Comparison of ENCODE assay signal across 8 mouse cellular contexts in genomic region chr14:31133023-31133665, GRCm38 (mm10). TPM values are rescaled to one million over a fixed set of nuclear protein-coding genes. Genes with fewer than 3 reads are reported as not detected.
A peak's percentile ranks its signal among the peaks of the same experiment; 100 is the strongest.
DNase-seq lines count a peak whose midpoint lies in the region; ATAC-seq and TF ChIP-seq lines count a peak whose summit lies in the region.

No protein-coding gene starts in this region.

- TF ChIP-seq POLR2A in myocyte (IDR thresholded peaks at IDR 0.05; ENCODE audit: insufficient read length, low read depth): no peak

- H3K9ac ChIP-seq in kidney, embryonic 15.5 days: 0 out of 2 replicates have a peak overlapping the region, but pooled peaks have one; percentile 78
- 0 out of 2 replicates have a peak overlapping the region, but pooled peaks have one; percentile 4 for H3K9ac ChIP-seq in forebrain, embryonic 15.5 days (replicated peaks)
- H3K9ac ChIP-seq in liver, embryonic 11.5 days (ENCODE audit: low read depth, low read length): peak overlapping the region; percentile 32

- H3K9me3 ChIP-seq in kidney, embryonic 15.5 days (replicated peaks): no peaks in the 10 kb centered on the region
- H3K9me3 ChIP-seq in forebrain, embryonic 15.5 days: no peaks in the 10 kb centered on the region
- no peaks in the 10 kb centered on the region for H3K9me3 ChIP-seq in liver, embryonic 11.5 days (ENCODE audit: control insufficient read depth, low read length)

- peak overlapping the region; percentile 83 for H3K4me2 ChIP-seq in kidney, embryonic 15.5 days
- peak overlapping the region; percentile 71 for H3K4me2 ChIP-seq in forebrain, embryonic 15.5 days (replicated peaks)
- H3K4me2 ChIP-seq in liver, embryonic 11.5 days: peak overlapping the region; percentile 85
- peak overlapping the region; percentile 76 for H3K4me2 ChIP-seq in myocyte (ENCODE audit: low read depth)

- DNase-seq in kidney, postnatal 14 days: no peak
- DNase-seq in liver, embryonic 11.5 days (ENCODE audit: low spot score): peak; percentile 28
- DNase-seq in frontal cortex, postnatal 25 days (ENCODE audit: low spot score in 2 of 2): no peak
- DNase-seq in cerebellum, adult 18-20 months: no peak
- no peak for DNase-seq in left cerebral cortex, adult 2 months (ENCODE audit: extremely low spot score in 1 of 2, low spot score in 2 of 2)

- peaks cover 54% of the 10 kb centered on the region for H3K4me1 ChIP-seq in kidney, embryonic 15.5 days
- H3K4me1 ChIP-seq in forebrain, embryonic 15.5 days: peaks cover 60% of the 10 kb centered on the region
- peaks cover 29% of the 10 kb centered on the region for H3K4me1 ChIP-seq in liver, embryonic 11.5 days (replicated peaks; ENCODE audit: control insufficient read depth, insufficient read depth, low read length)

- H3K36me3 ChIP-seq in kidney, embryonic 15.5 days: peaks cover 41% of the 10 kb centered on the region
- H3K36me3 ChIP-seq in forebrain, embryonic 15.5 days: peaks cover 19% of the 10 kb centered on the region; the same call in 1 of the 2 replicates
- peaks cover 41% of the 10 kb centered on the region for H3K36me3 ChIP-seq in liver, embryonic 11.5 days (ENCODE audit: control insufficient read depth, insufficient read depth, low read length)
- H3K36me3 ChIP-seq in myocyte (ENCODE audit: control insufficient read depth, insufficient read depth): peaks cover 3% of the 10 kb centered on the region

- intact Hi-C loops in left cerebral cortex, adult 2 months (cut with DNase I): loop anchor here (5.0 kb wide), 1 partner anchor 64 kb away; no protein-coding TSS in a partner anchor

- WGBS in kidney, embryonic 15.5 days: 33% methylated on average over 11 of the region's 11 CpGs
- 65% methylated on average over 11 of the region's 11 CpGs for WGBS in forebrain, embryonic 15.5 days
- WGBS in liver, embryonic 11.5 days: 64% methylated on average over 11 of the region's 11 CpGs

- H3K27me3 ChIP-seq in kidney, embryonic 15.5 days: no peaks in the 10 kb centered on the region
- H3K27me3 ChIP-seq in forebrain, embryonic 15.5 days: no peaks in the 10 kb centered on the region
- H3K27me3 ChIP-seq in liver, embryonic 11.5 days (replicated peaks; ENCODE audit: control insufficient read depth, insufficient read depth, low read length): no peaks in the 10 kb centered on the region
- H3K27me3 ChIP-seq in myocyte (ENCODE audit: control insufficient read depth, insufficient read depth, insufficient read length): no peaks in the 10 kb centered on the region

- H3K4me3 ChIP-seq in kidney, embryonic 15.5 days (replicated peaks): peak overlapping the region; percentile 82; the same call in 1 of the 2 replicates
- H3K4me3 ChIP-seq in forebrain, embryonic 15.5 days: 0 out of 2 replicates have a peak overlapping the region, but pooled peaks have one; percentile 2
- H3K4me3 ChIP-seq in liver, embryonic 11.5 days (ENCODE audit: low read depth, low read length): peak overlapping the region; percentile 83; the same call in 1 of the 2 replicates
- H3K4me3 ChIP-seq in myocyte: no peak overlapping the region
- no peak overlapping the region for H3K4me3 ChIP-seq in left cerebral cortex, adult 2 months

- ATAC-seq in kidney, embryonic 15.5 days (replicated peaks; ENCODE audit: low FRiP score): no peak
- ATAC-seq in forebrain, embryonic 15.5 days (replicated peaks): no peak
- no peak for ATAC-seq in liver, embryonic 11.5 days (replicated peaks; ENCODE audit: low FRiP score)

- peak overlapping the region; percentile 9; the same call in 1 of the 2 replicates for H3K27ac ChIP-seq in kidney, embryonic 15.5 days
- H3K27ac ChIP-seq in forebrain, embryonic 15.5 days (replicated peaks): peak overlapping the region; percentile 71
- peak overlapping the region; percentile 28; the same call in 1 of the 2 replicates for H3K27ac ChIP-seq in liver, embryonic 11.5 days (ENCODE audit: low read depth, low read length)
- no peak overlapping the region for H3K27ac ChIP-seq in left cerebral cortex, adult 2 months

- H3K79me2 ChIP-seq in myocyte (ENCODE audit: control insufficient read depth, insufficient read depth): peaks cover 6% of the 10 kb centered on the region

- H3ac ChIP-seq in myocyte (ENCODE audit: control insufficient read depth, insufficient read length): no peak overlapping the region

- no peak for TF ChIP-seq CTCF in left cerebral cortex, adult 2 months (IDR thresholded peaks at IDR 0.05)

TF ChIP-seq in myocyte, 11 proteins besides CTCF, POLR2A, EP300 and RAD21:
- TF ChIP-seq E2F4 (IDR thresholded peaks at IDR 0.05; ENCODE audit: insufficient read depth) (no peak), MYOD1 (IDR thresholded peaks at IDR 0.05; ENCODE audit: control insufficient read depth in 1 of 3, insufficient read length in 2 of 3, low read depth in 2 of 3) (no peak), SRF (IDR thresholded peaks at IDR 0.05; ENCODE audit: control insufficient read depth, insufficient read length, low read depth) (no peak), MAX (IDR thresholded peaks at IDR 0.05; ENCODE audit: low read depth) (no peak), USF1 (IDR thresholded peaks at IDR 0.05; ENCODE audit: low read depth) (no peak), REST (IDR thresholded peaks at IDR 0.05; ENCODE audit: insufficient read depth, insufficient read length) (no peak), TCF12 (IDR thresholded peaks at IDR 0.05; ENCODE audit: insufficient read depth, poor library complexity, severe bottlenecking) (no peak), MYOG (IDR thresholded peaks at IDR 0.05; ENCODE audit: control insufficient read depth in 1 of 3, insufficient read depth in 1 of 3, insufficient read length in 2 of 3, low read depth in 2 of 3) (no peak), CEBPB (IDR thresholded peaks at IDR 0.05; ENCODE audit: insufficient read depth, poor library complexity, severe bottlenecking) (no peak), TCF3 (IDR thresholded peaks at IDR 0.05; ENCODE audit: insufficient read length, low read depth) (no peak), POLR2AphosphoS2 (IDR thresholded peaks at IDR 0.05; ENCODE audit: insufficient read length, low read depth) (no peak)

RNA-seq across cellular contexts. Expression of gene Nt5dc2, which starts 2.3 kb away (rescaled TPM):
- 373 and 384 TPM in 2 replicates for polyA plus RNA-seq in kidney, embryonic 15.5 days (2015; fragmentation: Nextera tagmentation; extraction: Ambion mirVana)
- 223 and 240 TPM in 2 replicates for polyA plus RNA-seq in forebrain, embryonic 15.5 days (2015; fragmentation: Nextera tagmentation; extraction: Ambion mirVana)
- polyA plus RNA-seq in liver, embryonic 11.5 days (2014; fragmentation: Nextera tagmentation; extraction: Ambion mirVana): 401 and 406 TPM in 2 replicates
- 243 TPM for polyA plus RNA-seq in myocyte (2012; fragmentation: generic; extraction: Trizol)
- total RNA-seq in left cerebral cortex, adult 2 months (2021): 1 to 10 TPM; 2.5 to 2.8 TPM

RNA-seq across cellular contexts. Expression of gene Smim4, which starts 4.4 kb away (rescaled TPM):
- 98.1 and 112 TPM in 2 replicates for polyA plus RNA-seq in kidney, embryonic 15.5 days (2015; fragmentation: Nextera tagmentation; extraction: Ambion mirVana)
- 66.1 and 74.5 TPM in 2 replicates for polyA plus RNA-seq in forebrain, embryonic 15.5 days (2015; fragmentation: Nextera tagmentation; extraction: Ambion mirVana)
- 90.3 and 107 TPM in 2 replicates for polyA plus RNA-seq in liver, embryonic 11.5 days (2014; fragmentation: Nextera tagmentation; extraction: Ambion mirVana)
- 91.4 TPM for polyA plus RNA-seq in myocyte (2012; fragmentation: generic; extraction: Trizol)
- 10 to 100 TPM; 21.9 to 23.5 TPM for total RNA-seq in left cerebral cortex, adult 2 months (2021)

RNA-seq across cellular contexts. Expression of gene Stab1, which starts 35.3 kb away (rescaled TPM):
- polyA plus RNA-seq in kidney, embryonic 15.5 days (2015; fragmentation: Nextera tagmentation; extraction: Ambion mirVana): 32.6 and 40.6 TPM in 2 replicates
- polyA plus RNA-seq in forebrain, embryonic 15.5 days (2015; fragmentation: Nextera tagmentation; extraction: Ambion mirVana): 12.9 and 19.0 TPM in 2 replicates
- 25.3 and 39.9 TPM in 2 replicates for polyA plus RNA-seq in liver, embryonic 11.5 days (2014; fragmentation: Nextera tagmentation; extraction: Ambion mirVana)
- 0.46 TPM for polyA plus RNA-seq in myocyte (2012; fragmentation: generic; extraction: Trizol)
- total RNA-seq in left cerebral cortex, adult 2 months (2021): 10 to 100 TPM; 21.2 to 29.4 TPM

Comparison
In these comparisons a context has a peak if more than half of its experiments do, and no peak if none do; other contexts are left out.
1. H3K4me3 ChIP-seq: peak in kidney, embryonic 15.5 days (single experiment), forebrain, embryonic 15.5 days (single experiment) and liver, embryonic 11.5 days (single experiment); none in myocyte (single experiment) and left cerebral cortex, adult 2 months (single experiment).
2. H3K9ac ChIP-seq: peak in every context shown above with its lines; median percentile 78 in kidney, embryonic 15.5 days; 32 in liver, embryonic 11.5 days; 4 in forebrain, embryonic 15.5 days.
3. Peak in every context shown above with its lines, with median percentiles within 50 percentile points of each other: H3K4me2 ChIP-seq.